Mouse (Mus musculus): ENCODE measurements around the gene Arvcf.

Arvcf gene

GRCm38 (mm10) chr16:18347931-18348600, at the start of gene Arvcf, which contains the start of gene Tango2:
Gene Arvcf, plus strand, starts transcription at chr16:18348182.
Gene Tango2, minus strand, starts transcription at chr16:18348103.
- peak; percentile 63 for DNase-seq (ENCODE audit: low read depth, low spot score)

GRCm38 (mm10) chr16:18308159-18308558, 39.8 kb upstream of the Arvcf start:
- no peak for DNase-seq (ENCODE audit: low read depth, low spot score)

- no peak for DNase-seq (ENCODE audit: low read depth, low spot score)
Measured at GRCm38 (mm10) chr16:18318992-18319391, 29.0 kb upstream of the Arvcf start.

GRCm38 (mm10) chr16:18321443-18321842, 26.5 kb upstream of the Arvcf start:
- no peak for DNase-seq (ENCODE audit: low read depth, low spot score)

- DNase-seq (ENCODE audit: low read depth, low spot score) = no peak
Measured at GRCm38 (mm10) chr16:18323460-18323859, 24.5 kb upstream of the Arvcf start.

- DNase-seq (ENCODE audit: low read depth, low spot score) = no peak
Measured at GRCm38 (mm10) chr16:18324031-18324430, 24.0 kb upstream of the Arvcf start.

- no peak for DNase-seq (ENCODE audit: low read depth, low spot score)
Measured at GRCm38 (mm10) chr16:18325741-18326140, 22.2 kb upstream of the Arvcf start.

- no peak for DNase-seq (ENCODE audit: low read depth, low spot score)
Measured at GRCm38 (mm10) chr16:18327936-18328335, 20.0 kb upstream of the Arvcf start.

GRCm38 (mm10) chr16:18328524-18328923, 19.5 kb upstream of the Arvcf start:
- no peak for DNase-seq (ENCODE audit: low read depth, low spot score)

- DNase-seq (ENCODE audit: low read depth, low spot score) = no peak
Measured at GRCm38 (mm10) chr16:18333976-18334375, 14.0 kb upstream of the Arvcf start.

GRCm38 (mm10) chr16:18335981-18336380, 12.0 kb upstream of the Arvcf start:
- no peak for DNase-seq (ENCODE audit: low read depth, low spot score)

- DNase-seq (ENCODE audit: low read depth, low spot score) = no peak
Measured at GRCm38 (mm10) chr16:18337261-18337660, 10.7 kb upstream of the Arvcf start.

- no peak for DNase-seq (ENCODE audit: low read depth, low spot score)
Measured at GRCm38 (mm10) chr16:18339866-18340265, 8.1 kb upstream of the Arvcf start.

GRCm38 (mm10) chr16:18341605-18342004, 6.4 kb upstream of the Arvcf start:
- DNase-seq (ENCODE audit: low read depth, low spot score) = no peak

- DNase-seq (ENCODE audit: low read depth, low spot score) = no peak
Measured at GRCm38 (mm10) chr16:18342076-18342475, 5.9 kb upstream of the Arvcf start.

GRCm38 (mm10) chr16:18342650-18343570, 5.1 kb upstream of the Arvcf start:
- no peak for DNase-seq (ENCODE audit: low read depth, low spot score)

GRCm38 (mm10) chr16:18343778-18344177, 4.2 kb upstream of the Arvcf start:
- DNase-seq (ENCODE audit: low read depth, low spot score) = peak; percentile 96

- peak; percentile 80 for DNase-seq (ENCODE audit: low read depth, low spot score)
Measured at GRCm38 (mm10) chr16:18345243-18345642, 2.7 kb upstream of the Arvcf start.

- DNase-seq (ENCODE audit: low read depth, low spot score) = no peak
Measured at GRCm38 (mm10) chr16:18348601-18349175, 706 bp downstream of the Arvcf start.

GRCm38 (mm10) chr16:18349761-18350325, 1.9 kb downstream of the Arvcf start:
- DNase-seq (ENCODE audit: low read depth, low spot score) = no peak

- no peak for DNase-seq (ENCODE audit: low read depth, low spot score)
Measured at GRCm38 (mm10) chr16:18351313-18352055, 3.5 kb downstream of the Arvcf start.

Data from CD4-positive helper T cell, adult 2 months (primary cell).